Mouse (Mus musculus) neural tube, embryonic 10.5 days (tissue): ENCODE measurements around the gene Spon1.

Experiments used
- DNase-seq: peaks from one replicate; pipeline ENCODE4 v3.0.0-alpha.2; 2017; ENCODE audit warnings: low spot score; ENCODE audit errors: extremely low spot score

The Spon1 gene

DNA sequence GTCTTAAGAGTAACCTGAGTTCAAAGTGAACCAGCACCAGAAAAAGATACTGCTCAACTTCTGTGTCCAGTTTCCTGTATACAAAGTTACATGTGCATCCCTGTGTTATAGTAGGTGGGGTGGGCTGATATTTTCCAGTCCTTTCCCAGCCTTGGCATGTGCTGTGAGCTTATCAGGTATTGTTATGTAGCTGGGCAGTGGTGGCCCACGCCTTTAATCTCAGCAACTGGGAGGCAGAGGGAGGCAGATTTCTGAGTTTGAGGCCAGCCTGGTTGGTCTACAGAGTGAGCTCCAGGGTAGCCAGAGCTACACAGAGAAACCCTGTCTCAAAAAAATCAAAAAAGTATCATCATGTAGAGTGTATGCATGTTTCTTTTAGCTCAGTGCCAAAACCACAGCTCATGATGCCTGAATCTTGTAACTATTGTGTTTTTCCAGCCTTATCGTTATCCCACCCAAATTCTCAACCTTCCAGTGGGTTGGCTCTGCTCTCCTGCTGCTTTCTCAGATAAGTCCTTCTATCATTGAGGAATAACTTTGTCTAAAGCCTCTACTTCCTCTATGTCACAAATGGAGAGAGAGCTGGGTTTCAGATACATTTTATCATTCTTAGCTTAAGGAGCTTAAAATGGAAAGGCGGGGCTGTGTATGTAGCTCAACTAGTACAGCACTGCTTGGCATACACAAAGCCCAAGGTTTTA, 137.5 kb downstream of the Spon1 start:
- DNase-seq: no peak

GRCm38 (mm10) chr7:113903939-113904338, 138.1 kb downstream of the Spon1 start:
- no peak for DNase-seq

- DNase-seq: no peak
Observed at GRCm38 (mm10) chr7:113904348-113904895, 138.6 kb downstream of the Spon1 start.

DNA sequence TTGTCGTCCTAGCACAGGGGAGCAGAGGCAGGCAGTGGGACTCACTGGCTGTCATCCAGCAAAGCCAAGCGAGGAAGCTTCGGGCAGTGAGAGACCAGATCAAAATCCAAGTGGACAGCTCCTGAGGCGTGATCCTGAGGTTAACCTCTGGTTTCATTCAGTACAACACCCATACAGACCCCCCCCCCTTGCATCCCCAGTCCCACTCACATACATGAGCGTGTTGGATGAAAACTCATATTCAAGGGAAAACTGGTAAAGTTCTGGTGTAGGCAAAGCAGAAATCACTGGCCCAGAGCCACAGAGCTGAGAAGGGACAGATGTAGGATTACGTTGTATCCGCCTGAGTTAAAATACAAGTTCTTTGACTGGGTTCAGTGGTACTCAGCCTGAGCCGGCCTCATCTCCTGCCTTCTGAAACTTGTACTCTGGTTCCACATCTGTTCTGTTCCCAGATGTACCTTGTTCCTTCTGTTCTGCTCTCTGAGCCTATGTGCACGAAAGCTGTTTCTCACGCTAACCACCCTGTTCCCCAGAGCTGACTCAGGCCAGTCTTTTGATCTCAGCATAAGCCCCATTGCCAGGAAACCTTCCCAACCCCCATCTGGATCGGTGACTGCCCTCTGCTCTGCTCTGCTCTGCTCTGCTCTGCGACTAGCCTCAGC, 143.5 kb downstream of the Spon1 start:
- DNase-seq: peak; percentile 14

DNA sequence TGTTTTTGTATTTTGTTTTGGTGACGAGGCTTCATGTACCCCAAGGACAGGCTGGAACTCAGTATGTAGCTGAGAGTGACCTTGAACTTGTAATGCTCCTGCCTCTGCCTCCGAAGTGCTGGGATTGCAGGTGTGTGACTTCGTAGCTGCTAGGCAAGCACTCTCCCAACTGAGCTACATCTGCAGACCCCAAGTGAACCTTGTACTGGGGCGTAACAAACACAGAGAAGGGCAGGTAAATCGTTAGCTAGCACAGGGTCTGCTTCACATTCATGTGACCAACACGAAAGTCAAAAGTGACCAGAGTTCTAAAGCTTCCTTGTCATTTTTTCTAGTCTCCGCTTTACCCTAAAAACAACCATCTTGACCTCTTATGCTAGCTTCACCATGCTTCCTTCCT, 145.1 kb downstream of the Spon1 start:
- no peak for DNase-seq

DNA sequence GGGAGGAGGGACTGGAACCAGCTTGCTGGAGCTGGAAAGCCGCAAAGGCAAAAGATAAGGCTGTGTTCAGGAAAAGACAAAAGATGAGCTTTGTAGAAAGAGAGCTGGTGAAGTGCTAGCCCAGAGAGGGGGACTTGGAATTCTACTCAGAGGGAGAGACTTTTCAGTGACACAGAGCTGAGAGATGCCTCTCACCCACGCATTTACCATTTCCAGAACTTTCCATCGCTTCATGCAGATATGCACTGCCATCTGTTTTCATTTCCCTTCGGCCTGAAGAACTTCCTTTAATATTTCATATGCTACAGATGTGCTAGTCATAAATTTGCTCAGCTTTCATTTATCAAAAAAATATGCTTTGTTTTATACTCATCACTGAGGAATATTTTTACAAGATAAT, 150.1 kb downstream of the Spon1 start:
- no peak for DNase-seq

DNA sequence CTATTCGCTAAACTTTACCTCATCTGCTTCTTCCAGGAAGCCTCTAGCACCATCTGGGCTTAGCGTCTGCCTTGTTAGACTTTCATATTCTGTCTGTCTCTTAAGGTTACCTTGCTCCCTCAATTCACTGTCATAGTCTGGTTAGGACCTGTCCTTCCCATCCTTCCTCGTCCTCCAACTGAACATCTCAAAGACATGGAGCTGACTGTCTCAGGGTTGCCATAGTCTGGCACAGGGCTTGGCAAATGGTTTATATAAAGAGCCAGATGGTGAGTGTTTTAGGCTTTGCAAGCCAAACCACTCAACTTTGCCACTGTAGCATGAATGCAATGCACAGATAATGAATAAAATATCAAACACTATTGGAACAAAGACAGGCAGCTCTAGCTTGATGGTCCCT, 153.1 kb downstream of the Spon1 start:
- DNase-seq: no peak

DNA sequence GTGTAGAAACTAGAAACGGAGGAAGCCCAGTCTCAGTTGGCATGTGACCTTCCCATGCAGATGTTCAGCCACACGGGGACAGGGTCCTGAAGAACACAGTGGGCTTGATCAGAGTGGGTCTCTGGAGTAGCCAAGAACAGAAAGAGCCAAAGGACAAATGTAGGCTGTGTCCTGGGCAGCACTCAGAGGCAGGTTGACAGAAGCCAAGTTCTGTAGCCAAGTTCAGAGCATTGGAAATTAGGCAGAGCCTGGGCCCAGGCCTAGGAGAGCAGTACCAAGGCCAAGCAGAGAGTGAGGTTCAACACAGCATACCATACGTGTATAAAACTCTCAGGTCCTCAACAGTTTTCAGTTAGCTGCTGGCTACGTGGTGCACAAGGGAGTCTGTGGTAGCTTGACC, 153.7 kb downstream of the Spon1 start:
- no peak for DNase-seq

DNA sequence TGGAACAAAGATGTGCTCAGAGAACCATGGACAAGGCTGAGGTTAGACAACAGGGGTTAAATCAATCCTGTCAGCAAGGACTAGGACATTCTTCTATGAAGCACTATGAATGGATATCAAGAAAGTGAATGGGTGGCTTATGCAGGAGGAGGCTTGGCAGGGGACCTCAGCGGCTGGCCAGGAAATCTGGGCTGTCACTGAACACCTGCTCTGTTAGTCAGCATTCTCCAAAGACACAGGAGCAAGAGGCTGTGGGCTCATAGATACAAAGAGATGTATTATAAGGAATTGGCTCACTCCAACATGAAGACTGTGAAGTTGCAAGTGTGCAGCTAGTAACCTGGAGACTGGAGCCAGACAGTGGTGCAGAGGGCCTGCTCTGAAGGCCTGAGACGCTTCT, 154.3 kb downstream of the Spon1 start:
- no peak for DNase-seq

DNA sequence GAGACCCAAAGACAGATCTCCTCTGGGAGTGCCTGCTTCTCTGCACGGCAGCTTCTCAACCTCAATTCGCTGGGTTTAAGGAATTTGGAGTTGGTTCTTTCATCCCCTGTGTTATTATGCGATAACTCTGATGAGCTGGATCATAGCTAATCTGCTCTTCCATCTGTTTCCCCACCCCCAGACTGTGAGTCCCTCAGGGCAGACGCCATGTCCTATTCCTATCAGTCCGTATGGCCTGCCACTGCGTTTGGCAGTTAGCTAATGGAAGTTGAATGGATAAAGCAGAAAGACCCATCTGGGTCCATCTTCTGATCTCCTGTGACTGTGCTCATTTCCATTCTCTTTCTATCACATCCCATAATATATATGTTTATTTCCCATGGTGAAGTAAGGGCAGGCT, 158.8 kb downstream of the Spon1 start:
- DNase-seq: no peak

DNA sequence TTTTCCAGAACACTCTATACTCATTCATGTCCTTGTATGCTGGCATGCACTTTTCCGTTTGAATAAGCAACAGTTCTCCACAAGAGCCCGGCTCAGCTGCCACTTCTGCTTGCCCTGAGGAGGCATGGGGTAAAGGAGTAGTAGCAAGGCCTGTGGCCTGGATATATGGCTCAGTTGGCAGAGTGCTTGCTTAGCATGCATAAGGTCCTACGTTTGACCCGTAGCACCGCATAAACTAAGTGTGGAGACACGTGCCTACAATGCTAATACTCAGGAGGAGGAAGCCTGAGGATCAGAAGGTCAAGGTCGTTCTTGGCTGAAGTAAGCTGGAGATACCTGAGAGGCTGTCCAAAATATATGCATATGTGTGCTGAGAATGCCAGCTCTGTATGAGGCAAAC, 185.1 kb downstream of the Spon1 start:
- DNase-seq: no peak

- no peak for DNase-seq
Observed at GRCm38 (mm10) chr7:113955431-113955830, 189.6 kb downstream of the Spon1 start.

GRCm38 (mm10) chr7:113960841-113961499, 195.2 kb downstream of the Spon1 start:
- no peak for DNase-seq

DNA sequence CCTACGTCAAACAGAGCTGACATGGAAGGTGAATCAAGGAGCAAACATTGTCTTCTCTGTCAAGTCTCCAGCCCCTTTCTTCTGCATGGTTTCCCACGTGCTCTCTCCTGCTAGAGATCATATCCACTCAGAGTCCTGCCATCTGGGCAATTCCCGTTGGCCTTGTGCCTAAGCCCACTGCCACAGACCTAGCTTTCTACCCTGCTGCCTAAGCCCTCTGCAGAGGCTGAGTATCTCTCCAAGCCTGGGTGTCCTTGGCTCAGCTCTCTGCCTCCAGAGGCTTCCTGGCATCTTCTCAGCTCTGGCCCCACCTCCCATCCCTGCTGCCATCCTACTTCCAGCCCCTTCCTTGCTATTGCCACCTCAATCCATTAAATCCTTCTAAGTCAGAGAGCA, 195.7 kb downstream of the Spon1 start:
- no peak for DNase-seq

GRCm38 (mm10) chr7:113962078-113962477, 196.3 kb downstream of the Spon1 start:
- DNase-seq: no peak

GRCm38 (mm10) chr7:113963766-113964165, 198.0 kb downstream of the Spon1 start:
- no peak for DNase-seq

GRCm38 (mm10) chr7:113965625-113966024, 199.8 kb downstream of the Spon1 start:
- DNase-seq: no peak

DNA sequence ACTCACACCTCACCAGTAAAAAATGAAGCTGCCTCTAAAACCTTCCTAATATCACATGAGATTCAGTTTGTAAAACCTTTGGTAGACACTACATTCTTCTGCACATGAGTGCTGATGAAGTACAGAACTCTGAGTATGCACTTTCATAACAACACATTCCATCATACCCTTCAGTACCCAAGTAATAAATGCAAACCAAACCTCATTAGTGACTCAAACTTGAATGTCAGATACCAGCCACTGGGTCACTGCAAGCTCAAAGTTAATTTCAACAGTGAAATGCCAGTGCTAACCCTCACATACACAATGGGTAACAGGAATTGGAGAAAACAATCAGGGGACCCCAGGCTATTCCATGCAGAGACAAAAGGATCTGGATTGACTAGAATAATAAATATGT, 203.4 kb downstream of the Spon1 start:
- no peak for DNase-seq

- no peak for DNase-seq
Observed at GRCm38 (mm10) chr7:113972536-113972935, 206.7 kb downstream of the Spon1 start.

DNA sequence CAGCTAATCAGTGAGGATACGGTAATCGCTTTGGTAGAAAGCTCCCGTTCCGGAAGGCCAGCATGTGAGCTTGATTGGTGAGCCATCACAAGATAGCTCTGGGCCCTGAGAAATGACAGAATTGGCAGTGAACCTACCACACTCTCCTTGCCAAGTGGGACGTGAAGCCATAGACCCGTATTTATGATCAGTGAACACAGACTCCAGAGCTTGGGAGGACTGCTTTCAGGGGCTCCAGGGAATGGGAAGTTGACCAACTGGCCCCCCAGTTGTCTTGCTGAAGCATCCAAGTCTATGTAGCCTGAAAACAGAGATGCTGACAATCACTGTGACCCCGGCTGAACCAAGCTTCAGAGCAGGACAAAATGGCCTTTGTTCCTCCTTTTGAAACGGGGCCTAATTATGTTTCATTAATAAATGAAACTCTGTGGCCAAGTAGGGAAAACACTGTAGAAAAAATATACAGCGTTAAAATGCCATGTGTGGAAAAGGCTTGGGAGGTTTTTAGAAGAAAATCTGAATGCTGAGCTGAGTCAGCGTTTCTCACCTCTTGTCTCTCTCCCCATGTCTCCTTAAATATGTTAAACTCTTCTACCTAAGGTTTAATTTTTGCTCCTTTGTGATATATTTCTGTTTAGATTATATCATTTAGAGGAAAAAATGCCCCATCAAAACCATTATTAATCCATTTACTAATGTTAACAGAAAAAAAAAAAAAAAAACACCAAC, 220.8 kb downstream of the Spon1 start:
- no peak for DNase-seq

DNA sequence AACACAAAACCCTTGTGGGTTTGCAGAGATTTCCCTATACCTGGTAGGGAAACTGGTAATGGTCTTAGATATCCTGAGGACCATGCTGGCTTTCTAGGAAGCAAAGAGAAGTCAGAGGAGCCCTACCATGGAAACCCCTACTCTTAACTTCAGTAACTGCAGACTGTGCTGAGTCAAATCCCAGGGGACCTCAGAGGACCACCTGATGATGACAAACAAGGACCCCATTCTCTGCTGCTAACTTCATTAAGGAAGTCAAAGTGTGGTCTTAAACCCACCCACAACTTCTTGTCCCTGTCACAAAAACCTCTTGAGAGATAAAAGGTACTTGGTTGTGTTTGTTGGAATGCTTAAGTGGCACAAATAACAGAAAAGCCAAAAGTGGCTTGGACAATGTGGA, 222.4 kb downstream of the Spon1 start:
- no peak for DNase-seq
